Mouse (Mus musculus) small intestine, adult 2 months (tissue): ENCODE results near the gene Gpr132. TPM values are rescaled to one million over a fixed set of nuclear protein-coding genes. Genes with fewer than 3 reads are reported as not detected.
"Not testable (repeated sequence)": the region's sequence is repeated elsewhere in the genome, so short reads cannot be mapped to it uniquely, and the experiment has no call there.

Source experiments
- H3K27ac ChIP-seq: fragments of 200-500 bp; 2 replicates; pipeline ENCODE4 v1.5.1; 2012; ENCODE audit warnings: low read depth, low read length, control low read depth, inconsistent platforms; ENCODE audit not compliant: insufficient read depth
- H3K27me3 ChIP-seq: fragments of 200-500 bp; 2 replicates; pipeline ENCODE4 v1.6.1; 2012; ENCODE audit warnings: mild to moderate bottlenecking, moderate library complexity, low read length, inconsistent platforms; ENCODE audit not compliant: control insufficient read depth, insufficient read depth
- H3K36me3 ChIP-seq: fragments of 200-500 bp; 2 replicates; pipeline ENCODE4 v1.6.1; 2012; ENCODE audit warnings: mild to moderate bottlenecking, low read length, control low read depth, inconsistent platforms; ENCODE audit not compliant: control insufficient read depth, insufficient read depth
- H3K4me1 ChIP-seq: fragments of 200-500 bp; 2 replicates; pipeline ENCODE4 v1.6.1; 2012; ENCODE audit warnings: low read length, inconsistent platforms, mixed read lengths; ENCODE audit not compliant: control insufficient read depth, insufficient read depth, insufficient read length
- H3K4me3 ChIP-seq: fragments of 200-500 bp; 2 replicates; pipeline ENCODE4 v1.5.1; 2012; ENCODE audit warnings: low read depth, mild to moderate bottlenecking, control low read depth, inconsistent platforms, low read length, moderate library complexity
- CTCF ChIP-seq: fragments of 200-500 bp; IDR thresholded peaks from 2 replicates; pipeline ENCODE4 v1.5.1; 2012; ENCODE audit warnings: low read depth, mild to moderate bottlenecking, control low read depth, inconsistent platforms, low read length, moderate library complexity, mixed read lengths; ENCODE audit not compliant: insufficient replicate concordance, insufficient read length; ENCODE audit errors: extremely low read depth
- POLR2A ChIP-seq: fragments of 200-500 bp; IDR thresholded peaks from 2 replicates; pipeline ENCODE4 v1.6.1; 2012; ENCODE audit warnings: low read depth, mild to moderate bottlenecking, control low read depth, inconsistent platforms, low read length, moderate library complexity
- WGBS: fragments of 180-500 bp; shearing (Covaris S2); methylation state at CpG from one replicate; pipeline ENCODE4 v1.1.7; 2018; 5-methylcytosine and 5-hydroxymethylcytosine counted together
- polyA plus RNA-seq: library from polyadenylated mRNA; depleted of rRNA; stranded (reverse); fragments of >200 nt; gene quantifications from 2 replicates; pipeline ENCODE4 v1.2.3, GENCODE M21; 2012

Gpr132 gene
- polyA plus RNA-seq, 1 experiment = 8.2 TPM

GRCm38 (mm10) chr12:112819057-112819662 lies 48.9 kb downstream of the Gpr132 start:
- Histone ChIP-seq H3K27ac (peak overlapping the region; percentile 6; the same call in 1 of the 2 replicates), H3K36me3 (peaks cover 24% of the 10 kb centered on the region), H3K4me1 (peaks cover 7% of the 10 kb centered on the region), H3K4me3 (no peak overlapping the region), H3K27me3 (no peaks in the 10 kb centered on the region)
- TF ChIP-seq POLR2A (no peak), CTCF (no peak)
- 49% methylated on average over 8 of the region's 8 CpGs for WGBS

GRCm38 (mm10) chr12:112816866-112817265 lies 51.2 kb downstream of the Gpr132 start:
- not testable (repeated sequence) for H3K27me3 ChIP-seq, H3K27ac ChIP-seq, H3K4me3 ChIP-seq, H3K4me1 ChIP-seq
- H3K36me3 ChIP-seq = peaks cover 20% of the 10 kb centered on the region
- 82% methylated on average over 7 of the region's 7 CpGs for WGBS

GRCm38 (mm10) chr12:112816294-112816693 lies 51.7 kb downstream of the Gpr132 start:
- Histone ChIP-seq H3K27ac (no peak overlapping the region), H3K36me3 (peaks cover 14% of the 10 kb centered on the region), H3K4me1 (no peaks in the 10 kb centered on the region), H3K27me3 (no peaks in the 10 kb centered on the region), H3K4me3 (no peak overlapping the region)
- WGBS = 57% methylated on average over 4 of the region's 4 CpGs
- TF ChIP-seq POLR2A (no peak), CTCF (peak; percentile 79; the same call in 1 of the 2 replicates)

GRCm38 (mm10) chr12:112814682-112815470 lies 53.2 kb downstream of the Gpr132 start:
- H3K27ac ChIP-seq = no peak overlapping the region
- WGBS = 86% methylated on average over 14 of the region's 14 CpGs
- TF ChIP-seq CTCF (no peak), POLR2A (no peak)
- no peak overlapping the region for H3K4me3 ChIP-seq
- no peaks in the 10 kb centered on the region for H3K4me1 ChIP-seq
- H3K36me3 ChIP-seq = peaks cover 4% of the 10 kb centered on the region
- H3K27me3 ChIP-seq = no peaks in the 10 kb centered on the region

- Histone ChIP-seq H3K4me3 (no peak overlapping the region), H3K36me3 (peaks cover 1% of the 10 kb centered on the region), H3K27ac (no peak overlapping the region), H3K4me1 (peaks cover 9% of the 10 kb centered on the region), H3K27me3 (0 out of 2 replicates have a peak, but pooled peaks cover 4% of the 10 kb centered on the region)
- 92% methylated on average over 7 of the region's 7 CpGs for WGBS
- TF ChIP-seq CTCF (no peak), POLR2A (no peak)
Observed at GRCm38 (mm10) chr12:112813370-112813769, 54.7 kb downstream of the Gpr132 start.

- TF ChIP-seq CTCF (no peak), POLR2A (no peak)
- Histone ChIP-seq H3K4me3 (no peak overlapping the region), H3K27me3 (peaks cover 4% of the 10 kb centered on the region; the same call in 1 of the 2 replicates), H3K27ac (no peak overlapping the region), H3K4me1 (peaks cover 11% of the 10 kb centered on the region), H3K36me3 (no peaks in the 10 kb centered on the region)
- WGBS = 69% methylated on average over 19 of the region's 19 CpGs
Observed at GRCm38 (mm10) chr12:112810092-112810885, 57.7 kb downstream of the Gpr132 start.

- peaks cover 11% of the 10 kb centered on the region for H3K4me1 ChIP-seq
- no peak for TF ChIP-seq POLR2A
- TF ChIP-seq CTCF = no peak
- no peak overlapping the region for H3K27ac ChIP-seq
- WGBS = 10% methylated on average over 8 of the region's 8 CpGs
- peak overlapping the region; percentile 82 for H3K4me3 ChIP-seq
- peaks cover 4% of the 10 kb centered on the region; the same call in 1 of the 2 replicates for H3K27me3 ChIP-seq
- H3K36me3 ChIP-seq = no peaks in the 10 kb centered on the region
Observed at GRCm38 (mm10) chr12:112809641-112810040, 58.4 kb downstream of the Gpr132 start.
